Mouse (Mus musculus) hindbrain, embryonic 11.5 days (tissue): Measurements from ENCODE around the gene Cox8a. TPM values are rescaled to one million over a fixed set of nuclear protein-coding genes. Genes with fewer than 3 reads are reported as not detected.

Experiments
- ATAC-seq: fragments of 200-750 bp; cut with Nextera tagmentation; 2 replicates; pipeline ENCODE4 v1.8.0; 2017; ENCODE audit warnings: mild to moderate bottlenecking, moderate TSS enrichment, moderate library complexity; ENCODE audit not compliant: low FRiP score
- DNase-seq: peaks from one replicate; pipeline ENCODE4 v3.0.0-alpha.2; 2015; ENCODE audit warnings: low spot score
- H3K27ac ChIP-seq: fragments of 300-500 bp; sonication (generic); 2 replicates; pipeline ENCODE4 v1.5.1; 2014; ENCODE audit warnings: mild to moderate bottlenecking, low read depth, low read length
- H3K27me3 ChIP-seq: fragments of 300-500 bp; sonication (generic); 2 replicates; pipeline ENCODE4 v1.6.1; 2014; ENCODE audit warnings: mild to moderate bottlenecking, low read length, moderate library complexity, mixed read lengths; ENCODE audit not compliant: control insufficient read depth, insufficient read depth
- H3K36me3 ChIP-seq: fragments of 300-500 bp; sonication (generic); 2 replicates; pipeline ENCODE4 v1.6.1; 2014; ENCODE audit warnings: mild to moderate bottlenecking, low read length, moderate library complexity, mixed read lengths; ENCODE audit not compliant: control insufficient read depth, insufficient read depth
- H3K4me1 ChIP-seq: fragments of 300-500 bp; sonication (generic); replicated peaks from 2 replicates; pipeline ENCODE4 v1.6.1; 2014; ENCODE audit warnings: low read length, mixed read lengths; ENCODE audit not compliant: control insufficient read depth, insufficient read depth
- H3K4me2 ChIP-seq: fragments of 300-500 bp; sonication (generic); replicated peaks from 2 replicates; pipeline ENCODE4 v1.6.1; 2014; ENCODE audit warnings: mild to moderate bottlenecking, low read depth, low read length
- H3K4me3 ChIP-seq: fragments of 300-500 bp; sonication (generic); 2 replicates; pipeline ENCODE4 v1.5.1; 2014; ENCODE audit warnings: low read depth, low read length
- H3K9ac ChIP-seq: fragments of 300-500 bp; sonication (generic); 2 replicates; pipeline ENCODE4 v1.6.1; 2014; ENCODE audit warnings: low read depth, low read length
- H3K9me3 ChIP-seq: fragments of 300-500 bp; sonication (generic); 2 replicates; pipeline ENCODE4 v1.6.1; 2016; ENCODE audit warnings: low read length; ENCODE audit not compliant: control insufficient read depth
- WGBS: fragments of 180-500 bp; shearing (Covaris S2); extraction: QIAGEN DNeasy Blood & Tissue Kit; methylation state at CpG from one replicate; pipeline ENCODE4 v1.1.7; 2014; 5-methylcytosine and 5-hydroxymethylcytosine counted together
- polyA plus RNA-seq: library from polyadenylated mRNA; unstranded; fragments of >200 nt; fragmentation: Nextera tagmentation; extraction: Ambion mirVana; gene quantifications from 2 replicates; pipeline ENCODE4 v1.2.1, GENCODE M21; 2014

Cox8a gene
- polyA plus RNA-seq, 1 experiment from 2014 or later, result 780 TPM

DNA sequence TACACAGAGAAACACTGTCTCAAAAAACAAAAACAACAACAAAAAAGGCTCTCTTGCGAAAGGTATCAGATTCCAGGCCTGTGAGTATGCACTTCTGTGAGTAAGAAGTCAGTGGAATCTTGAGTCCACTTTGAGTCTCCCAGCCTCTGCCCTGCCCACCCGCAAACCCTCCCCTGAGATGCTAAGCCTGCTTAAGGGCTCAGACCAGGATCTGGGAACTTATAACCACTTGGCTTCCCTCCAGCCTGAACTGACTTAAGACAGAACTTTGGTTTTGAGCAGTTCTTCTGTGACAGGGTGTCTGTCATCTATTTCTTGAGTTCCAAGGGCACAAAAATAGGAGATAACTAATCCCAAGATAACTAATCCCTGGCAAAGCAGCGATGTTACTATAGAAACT, 4.4 kb downstream of the Cox8a start:
- Histone ChIP-seq H3K36me3 (0 out of 2 replicates have a peak, but pooled peaks cover 6% of the 10 kb centered on the region), H3K9ac (no peak overlapping the region), H3K27me3 (no peaks in the 10 kb centered on the region), H3K9me3 (no peaks in the 10 kb centered on the region), H3K4me1 (peaks cover 8% of the 10 kb centered on the region), H3K4me2 (no peak overlapping the region), H3K27ac (no peak overlapping the region), H3K4me3 (no peak overlapping the region)
- WGBS, result 94% methylated on average over 3 of the region's 3 CpGs
- DNase-seq (no peak), ATAC-seq (no peak)

DNA sequence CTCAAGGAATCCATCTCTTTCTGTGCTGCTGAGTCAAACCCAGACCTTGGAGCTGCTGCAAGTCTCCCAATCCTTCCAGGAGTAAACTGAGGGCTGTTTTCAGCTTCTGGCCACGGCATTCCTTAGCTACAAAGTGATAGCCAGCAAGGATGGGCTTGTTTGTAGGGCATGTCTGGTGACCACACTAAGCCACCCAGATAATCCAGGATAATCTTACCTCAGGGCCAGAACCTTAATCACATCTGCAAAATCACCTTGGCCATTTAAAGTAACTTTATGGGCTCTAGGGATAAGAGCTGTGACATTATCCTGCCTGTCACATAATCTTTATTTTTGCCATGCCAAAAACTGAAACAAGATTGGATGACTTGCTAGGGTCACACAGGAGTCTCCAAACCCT, 5.2 kb downstream of the Cox8a start:
- Histone ChIP-seq H3K4me3 (no peak overlapping the region), H3K27me3 (no peaks in the 10 kb centered on the region), H3K36me3 (0 out of 2 replicates have a peak, but pooled peaks cover 6% of the 10 kb centered on the region), H3K4me1 (peaks cover 8% of the 10 kb centered on the region), H3K9me3 (no peaks in the 10 kb centered on the region), H3K4me2 (no peak overlapping the region), H3K27ac (no peak overlapping the region), H3K9ac (no peak overlapping the region)
- 100% methylated on average over 1 of the region's 1 CpGs for WGBS
- DNase-seq (no peak), ATAC-seq (no peak)

DNA sequence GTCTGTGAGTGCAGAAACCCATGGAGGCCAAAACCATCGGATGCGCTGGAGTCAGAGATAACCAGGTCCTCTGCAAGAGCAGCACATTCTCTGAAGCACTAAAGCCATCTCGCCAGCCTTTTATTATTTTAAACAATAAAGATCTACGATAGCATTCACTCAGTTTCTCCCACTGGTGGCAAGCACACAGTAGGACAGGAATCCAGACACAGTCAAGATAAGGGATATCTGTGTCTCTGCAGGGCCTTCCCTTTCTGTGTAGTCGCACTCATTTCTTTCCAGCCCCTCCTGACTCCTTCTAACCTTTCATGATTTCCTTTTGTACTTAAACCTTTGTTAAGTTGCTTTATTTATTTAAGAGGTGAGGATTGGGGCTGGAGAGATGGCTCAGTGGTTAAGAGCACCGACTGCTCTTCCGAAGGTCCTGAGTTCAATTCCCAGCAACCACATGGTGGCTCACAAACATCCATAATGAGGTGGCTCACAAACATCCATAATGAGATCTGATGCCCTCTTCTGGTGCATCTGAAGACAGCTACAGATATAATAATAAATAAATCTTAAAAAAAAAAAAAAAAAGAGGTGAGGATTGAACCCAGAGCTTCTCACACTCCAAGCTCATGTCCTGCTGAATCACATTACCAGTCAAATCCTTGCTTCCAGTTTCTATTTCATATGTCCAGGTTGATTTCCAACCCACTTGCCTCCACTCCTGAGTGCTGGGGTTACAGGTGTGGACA, 7.3 kb downstream of the Cox8a start:
- H3K27me3 ChIP-seq, result no peaks in the 10 kb centered on the region
- H3K4me1 ChIP-seq, result peaks cover 2% of the 10 kb centered on the region
- H3K9me3 ChIP-seq, result no peaks in the 10 kb centered on the region
- no peak overlapping the region for H3K27ac ChIP-seq
- H3K4me3 ChIP-seq, result no peak overlapping the region
- H3K9ac ChIP-seq, result no peak overlapping the region
- DNase-seq (no peak), ATAC-seq (no peak)
- 86% methylated on average over 7 of the region's 7 CpGs for WGBS
- 0 out of 2 replicates have a peak, but pooled peaks cover 6% of the 10 kb centered on the region for H3K36me3 ChIP-seq
- H3K4me2 ChIP-seq, result no peak overlapping the region

DNA sequence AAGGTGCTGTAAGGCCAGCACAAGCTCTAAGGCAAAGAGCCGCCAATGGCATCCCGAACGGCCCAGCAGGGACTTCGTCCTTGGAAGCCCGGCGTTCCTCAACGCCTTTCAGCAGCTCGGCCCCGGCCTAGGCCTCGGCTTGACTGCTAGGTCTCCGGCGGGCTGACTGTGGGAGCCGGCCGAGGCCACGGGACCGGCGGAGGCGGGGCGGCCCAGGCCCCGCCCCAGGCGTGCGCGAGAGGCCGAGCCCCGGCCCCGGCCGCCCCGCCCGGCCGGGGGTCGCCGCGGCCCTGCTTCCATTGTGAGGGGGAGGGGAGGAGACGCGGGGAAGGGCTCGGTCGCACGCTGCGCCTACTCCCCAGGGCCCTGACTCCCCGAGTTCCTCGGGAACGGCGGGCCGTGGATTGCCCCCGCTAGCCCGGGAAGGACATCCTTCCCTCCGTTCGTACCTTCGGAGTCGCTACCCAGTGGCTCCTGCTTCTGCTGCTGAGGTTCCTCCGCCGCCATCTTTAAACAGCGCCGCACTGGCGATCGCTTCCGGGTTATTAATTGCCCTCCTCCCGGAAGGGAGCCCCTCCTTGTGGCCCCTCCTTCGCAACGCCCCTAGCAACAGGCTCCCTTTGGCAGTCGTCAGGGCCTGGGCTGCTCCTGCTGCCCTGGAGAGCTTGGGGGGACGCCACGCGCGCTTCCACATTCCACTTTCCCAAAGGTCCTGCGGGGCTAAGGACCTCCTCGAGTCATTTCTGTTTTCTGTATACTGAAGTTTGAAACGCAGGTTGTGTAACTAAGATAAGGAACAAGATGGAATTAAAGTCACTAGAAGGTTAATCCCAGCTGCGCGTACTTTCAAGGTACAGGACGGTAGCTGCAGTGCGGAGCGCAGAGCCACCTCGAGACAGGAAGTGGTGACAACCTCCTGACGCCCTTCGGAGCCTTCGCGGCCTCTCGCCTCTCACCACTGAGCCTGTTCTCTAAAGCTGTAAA, 11.4 kb downstream of the Cox8a start, which contains the start of gene Otub1:
Gene Otub1 (minus strand): TSS at position 564 of the 984 bp plus-strand sequence.
- under 1% methylated on average over 66 of the region's 79 CpGs for WGBS
- H3K36me3 ChIP-seq, result peaks cover 5% of the 10 kb centered on the region; the same call in 1 of the 2 replicates
- peak; percentile 99 for ATAC-seq

DNA sequence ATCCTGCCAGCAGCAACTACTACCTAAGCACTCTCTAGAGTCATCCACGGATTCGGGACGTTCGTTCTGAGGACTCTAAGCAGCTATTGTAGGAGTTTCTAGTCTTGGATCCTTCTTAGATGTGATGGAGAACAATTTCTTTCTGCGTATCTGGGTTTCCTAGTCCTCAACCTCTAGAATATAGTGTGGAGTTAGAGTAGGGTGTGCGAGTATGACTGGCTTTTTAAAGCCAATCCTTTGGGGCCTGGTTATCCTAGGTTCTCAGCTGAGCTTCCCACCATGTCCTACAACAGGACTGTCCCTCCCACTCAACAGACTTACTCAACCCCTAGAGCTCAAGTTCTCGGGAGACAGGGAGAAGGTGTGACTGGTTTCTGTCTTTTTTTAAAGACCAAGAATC, 12.1 kb downstream of the Cox8a start:
- WGBS, result 37% methylated on average over 7 of the region's 7 CpGs
- ATAC-seq (no peak), DNase-seq (no peak)
- Histone ChIP-seq H3K27me3 (no peaks in the 10 kb centered on the region), H3K36me3 (peaks cover 8% of the 10 kb centered on the region; the same call in 1 of the 2 replicates), H3K4me2 (peak overlapping the region; percentile 72), H3K9me3 (no peaks in the 10 kb centered on the region), H3K27ac (peak overlapping the region; percentile 97), H3K9ac (peak overlapping the region; percentile 85), H3K4me3 (peak overlapping the region; percentile 73), H3K4me1 (peaks cover 4% of the 10 kb centered on the region)

More for the DNA sequence above, 11.4 kb downstream of the Cox8a start, which contains the start of gene Otub1:
- H3K4me3 ChIP-seq, result peak within 1 kb of the TSS; percentile 73
- DNase-seq, result peak; percentile 96
- peaks cover 4% of the 10 kb centered on the region for H3K4me1 ChIP-seq
- no peaks in the 10 kb centered on the region for H3K9me3 ChIP-seq
- peak within 1 kb of the TSS; percentile 97 for H3K27ac ChIP-seq
- peak within 1 kb of the TSS; percentile 72 for H3K4me2 ChIP-seq
- no peaks in the 10 kb centered on the region for H3K27me3 ChIP-seq
- H3K9ac ChIP-seq, result peak within 1 kb of the TSS; percentile 85

DNA sequence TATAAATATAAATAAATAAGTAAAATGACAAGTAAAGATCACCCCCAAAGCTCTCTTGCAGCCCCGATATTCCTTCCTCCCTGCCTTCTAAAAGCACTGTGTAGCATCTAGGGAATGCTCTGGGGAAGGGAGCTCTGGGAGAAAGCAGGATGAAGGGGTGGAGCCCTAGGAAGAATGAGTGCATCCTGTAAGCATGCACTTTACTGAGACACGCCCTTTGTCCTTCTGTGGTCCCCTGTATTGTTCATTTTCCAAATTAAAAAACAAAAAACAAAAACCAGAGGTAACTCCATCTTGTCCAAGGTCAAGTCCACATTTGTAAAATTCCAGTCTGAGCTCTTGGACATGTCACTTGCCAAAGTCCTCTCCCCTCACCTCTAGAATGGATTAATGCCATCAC, 12.5 kb downstream of the Cox8a start:
- H3K27me3 ChIP-seq, result no peaks in the 10 kb centered on the region
- ATAC-seq (no peak), DNase-seq (no peak)
- H3K4me1 ChIP-seq, result peaks cover 4% of the 10 kb centered on the region
- peaks cover 12% of the 10 kb centered on the region for H3K36me3 ChIP-seq
- H3K27ac ChIP-seq, result peak overlapping the region; percentile 97
- peak overlapping the region; percentile 72 for H3K4me2 ChIP-seq
- no peaks in the 10 kb centered on the region for H3K9me3 ChIP-seq
- WGBS, result 71% methylated on average over 2 of the region's 2 CpGs
- peak overlapping the region; percentile 73 for H3K4me3 ChIP-seq
- peak overlapping the region; percentile 85 for H3K9ac ChIP-seq

DNA sequence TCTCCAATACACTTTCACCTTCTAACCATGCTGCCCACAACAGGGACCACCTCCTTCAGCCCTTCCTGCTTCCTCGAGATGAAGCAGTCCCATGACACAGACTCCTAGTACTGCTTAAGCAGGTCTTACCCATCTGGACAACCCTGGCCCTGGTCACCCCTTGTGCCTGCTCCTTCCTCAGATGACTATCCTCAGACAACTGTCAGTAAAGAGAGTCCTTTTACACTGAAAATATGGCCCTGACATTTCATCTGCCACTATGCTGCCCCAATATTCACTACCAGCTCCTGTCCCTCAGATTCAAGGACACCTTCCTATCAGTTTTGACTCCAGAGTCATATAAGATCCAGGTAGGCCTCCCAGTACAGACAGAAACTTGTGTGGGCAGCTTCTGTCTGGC, 17.0 kb downstream of the Cox8a start:
- no peak overlapping the region; the same call in 1 of the 2 replicates for H3K4me2 ChIP-seq
- DNase-seq (no peak), ATAC-seq (no peak)
- no peaks in the 10 kb centered on the region for H3K27me3 ChIP-seq
- 90% methylated on average over 1 of the region's 1 CpGs for WGBS
- H3K9ac ChIP-seq, result no peak overlapping the region
- no peak overlapping the region for H3K27ac ChIP-seq
- H3K36me3 ChIP-seq, result peaks cover 21% of the 10 kb centered on the region
- no peak overlapping the region for H3K4me3 ChIP-seq
- no peaks in the 10 kb centered on the region for H3K9me3 ChIP-seq
- peaks cover 10% of the 10 kb centered on the region for H3K4me1 ChIP-seq

DNA sequence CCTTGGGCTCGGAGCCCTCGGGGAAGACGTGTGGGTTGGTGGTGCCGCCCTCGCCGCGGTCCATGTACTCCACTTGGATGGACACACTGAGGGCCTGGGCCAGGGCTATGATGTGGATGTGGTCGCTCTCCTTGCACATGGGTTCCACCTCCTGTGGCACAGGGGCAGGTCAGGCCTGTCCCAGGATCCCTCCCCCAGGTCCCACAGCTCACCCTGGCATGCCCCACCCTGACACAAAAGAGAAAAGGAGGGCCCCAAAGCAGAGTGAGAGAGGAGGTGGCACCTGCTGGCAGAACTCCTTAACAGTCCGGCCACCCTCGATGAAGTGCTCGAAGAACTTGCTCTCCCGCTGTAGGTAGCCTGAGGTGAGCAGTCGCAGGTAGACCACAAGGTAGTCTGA, 18.3 kb downstream of the Cox8a start:
- H3K36me3 ChIP-seq, result peaks cover 21% of the 10 kb centered on the region
- H3K27me3 ChIP-seq, result 0 out of 2 replicates have a peak, but pooled peaks cover 3% of the 10 kb centered on the region
- no peak overlapping the region for H3K9ac ChIP-seq
- ATAC-seq, result no peak
- no peak for DNase-seq
- H3K4me1 ChIP-seq, result peaks cover 6% of the 10 kb centered on the region; the same call in 1 of the 2 replicates
- H3K4me3 ChIP-seq, result no peak overlapping the region
- no peak overlapping the region for H3K27ac ChIP-seq
- no peaks in the 10 kb centered on the region for H3K9me3 ChIP-seq
- H3K4me2 ChIP-seq, result no peak overlapping the region
- 95% methylated on average over 13 of the region's 13 CpGs for WGBS
